Comparison of ENCODE assay signal across 12 mouse cellular contexts in genomic region chr10:62411431-62412410, GRCm38 (mm10). TPM values are rescaled to one million over a fixed set of nuclear protein-coding genes. Genes with fewer than 3 reads are reported as not detected.
DNase-seq lines count a peak whose midpoint lies in the region; ATAC-seq and TF ChIP-seq lines count a peak whose summit lies in the region.
"Had no signal": no experiment of that assay in that cellular context is flagged by ENCODE, and none has a peak within 500 bp of the region (broad histone marks: within the 10 kb centered on the region; RNA-seq: fewer than 3 reads in every experiment).

No protein-coding gene starts in this region.

- peak overlapping the region; percentile 10 for H3K4me2 ChIP-seq in CH12.LX (ENCODE audit: insufficient read depth, low read depth, poor library complexity, severe bottlenecking)
- H3K4me2 ChIP-seq: hindbrain, embryonic 15.5 days; liver, embryonic 13.5 days; neural tube, embryonic 13.5 days had no signal

- intact Hi-C loops in left cerebral cortex, postnatal 25 days (cut with DNase I), result loop anchor here (2.0 kb wide), 2 partner anchors 71 to 137 kb away; no protein-coding TSS in a partner anchor

- DNase-seq in left cerebral cortex, postnatal 25 days (ENCODE audit: low spot score in 2 of 2), result peak; percentile 23 to 76
- DNase-seq in left cerebral cortex, adult 8-10 months (ENCODE audit: low spot score in 2 of 2), result no peak
- DNase-seq in CH12.LX (ENCODE audit: extremely low read depth) (no peak), R1 (ENCODE audit: low read depth, low spot score) (peak; percentile 17)
- DNase-seq in adrenal gland, postnatal 4 days (ENCODE audit: low spot score in 2 of 2), result no peak

- no peak for ATAC-seq in megakaryocyte progenitor cell, adult 5-6 weeks (replicated peaks; ENCODE audit: poor library complexity)
- ATAC-seq in CD4-positive, CD25-positive, alpha-beta regulatory T cell, adult 4 months, result no peak

- H3K4me1 ChIP-seq in CH12.LX (ENCODE audit: control insufficient read depth in 1 of 2, insufficient read depth in 2 of 2), result peaks cover 0 to 5% of the 10 kb centered on the region in 2 experiments; a peak in 2 of 4 replicates
- H3K4me1 ChIP-seq in cortical plate, adult 2 months (ENCODE audit: control insufficient read depth, insufficient read depth, low read length), result no peaks in the 10 kb centered on the region
- H3K4me1 ChIP-seq: hindbrain, embryonic 15.5 days; neural tube, embryonic 13.5 days had no signal

- no peak overlapping the region for H3K4me3 ChIP-seq in CH12.LX (replicated peaks in 1 of 3; ENCODE audit: low read depth in 2 of 3, low read length in 2 of 3, poor library complexity in 1 of 3)
- peak overlapping the region; percentile 17 for H3K4me3 ChIP-seq in cortical plate, adult 2 months (ENCODE audit: insufficient read depth, low read length)
- H3K4me3 ChIP-seq: hindbrain, embryonic 15.5 days; liver, embryonic 13.5 days; neural tube, embryonic 13.5 days had no signal

- no peak for TF ChIP-seq EP300 in CH12.LX (IDR thresholded peaks at IDR 0.05; ENCODE audit: low read length)

- TF ChIP-seq CTCF in CH12.LX (conservative IDR thresholded peaks at IDR 0.05 in 1 of 2, IDR thresholded peaks at IDR 0.05 in 1 of 2; ENCODE audit: low read depth in 2 of 2, low read length in 2 of 2), result no peak
- TF ChIP-seq CTCF in cortical plate, adult 2 months (IDR thresholded peaks at IDR 0.05; ENCODE audit: extremely low read depth, insufficient read depth, low read length), result no peak

- no peaks in the 10 kb centered on the region for H3K36me3 ChIP-seq in CH12.LX (replicated peaks in 1 of 2; ENCODE audit: control insufficient read depth in 1 of 2, insufficient read depth in 1 of 2, low read length in 1 of 2)
- H3K36me3 ChIP-seq: hindbrain, embryonic 15.5 days; liver, embryonic 13.5 days; neural tube, embryonic 13.5 days had no signal

- in situ Hi-C loops in CH12.LX (cut with MboI; ENCODE audit: low pct_ligation_motif_present, low pct_unique_long_range_greater_than_20kb, low sequenced_read_pairs), result no loop called here

- TF ChIP-seq POLR2A in CH12.LX (IDR thresholded peaks at IDR 0.05; ENCODE audit: low read depth, low read length), result no peak
- peak; percentile 67 for TF ChIP-seq POLR2A in cortical plate, adult 2 months (IDR thresholded peaks at IDR 0.05; ENCODE audit: extremely low read depth, insufficient read depth, low read length)

- dilution Hi-C loops in CH12.LX (cut with MboI; ENCODE audit: extremely low pct_ligation_motif_present, extremely low pct_unique_long_range_greater_than_20kb, low sequenced_read_pairs), result no loop called here

- no peaks in the 10 kb centered on the region for H3K79me2 ChIP-seq in CH12.LX (replicated peaks; ENCODE audit: control insufficient read depth, extremely low read depth, insufficient read depth, poor library complexity, severe bottlenecking)

- H3K9ac ChIP-seq in CH12.LX (ENCODE audit: insufficient read depth, low read depth), result no peak overlapping the region
- H3K9ac ChIP-seq: hindbrain, embryonic 15.5 days; liver, embryonic 13.5 days; neural tube, embryonic 13.5 days had no signal

- H3K9me3 ChIP-seq in CH12.LX (replicated peaks; ENCODE audit: low read length), result no peaks in the 10 kb centered on the region
- H3K9me3 ChIP-seq: hindbrain, embryonic 15.5 days; liver, embryonic 13.5 days; neural tube, embryonic 13.5 days had no signal

- H3K27ac ChIP-seq in CH12.LX (ENCODE audit: insufficient read depth, low read depth), result no peak overlapping the region
- H3K27ac ChIP-seq in cortical plate, adult 2 months (ENCODE audit: insufficient read depth, low read length), result no peak overlapping the region; the same call in 1 of the 2 replicates
- H3K27ac ChIP-seq: hindbrain, embryonic 15.5 days; liver, embryonic 13.5 days; neural tube, embryonic 13.5 days had no signal

- H3K27me3 ChIP-seq in CH12.LX (replicated peaks), result peaks cover 77% of the 10 kb centered on the region
- H3K27me3 ChIP-seq: hindbrain, embryonic 15.5 days; neural tube, embryonic 13.5 days had no signal

- no peak for TF ChIP-seq RAD21 in CH12.LX (IDR thresholded peaks at IDR 0.05; ENCODE audit: low read depth, low read length)

TF ChIP-seq in CH12.LX, 34 proteins besides CTCF, POLR2A, EP300 and RAD21:
- no peak for TF ChIP-seq MXI1 (IDR thresholded peaks at IDR 0.05; ENCODE audit: low read depth, low read length)
- no peak for TF ChIP-seq ZC3H11A (IDR thresholded peaks at IDR 0.05; ENCODE audit: low read depth, low read length)
- TF ChIP-seq GABPA (IDR thresholded peaks at IDR 0.05; ENCODE audit: insufficient replicate concordance, low read depth, low read length), result no peak
- TF ChIP-seq MAFK (IDR thresholded peaks at IDR 0.05; ENCODE audit: insufficient replicate concordance, low read length), result no peak
- TF ChIP-seq CHD1 (IDR thresholded peaks at IDR 0.05; ENCODE audit: low read depth, low read length), result no peak
- TF ChIP-seq SMC3 (IDR thresholded peaks at IDR 0.05; ENCODE audit: low read depth, low read length), result no peak

RNA-seq across cellular contexts. Expression of gene Hkdc1, which starts 10.6 kb away (rescaled TPM):
- total RNA-seq in left cerebral cortex, postnatal 25 days (2021), result 10 to 100 TPM; 12.9 to 13.3 TPM
- 10 to 100 TPM in 1 of 4 experiments, 1 to 10 TPM in 3; 5.8 to 10.4 (median 7.2) TPM for total RNA-seq in left cerebral cortex, adult 8-10 months (2022)
- total RNA-seq in CH12.LX (2012; rRNA removed) (not detected in 2 replicates), CH12.LX (2014; rRNA removed) (not detected in 2 replicates)
- not detected in 2 replicates for polyA plus RNA-seq in CH12.LX (2012; ENCODE audit: insufficient read length, low read depth)
- polyA plus RNA-seq in cortical plate, adult 2 months (2012; rRNA removed), result 18.5 and 18.6 TPM in 2 replicates
- not detected in 2 replicates for total RNA-seq in megakaryocyte progenitor cell, adult 5-6 weeks (2015)
- not detected in 2 replicates for total RNA-seq in megakaryocyte progenitor cell, adult 5-6 weeks (2017)
- 1 to 10 TPM in 1 of 2 experiments, not detected in 1; 1.4 TPM for total RNA-seq in adrenal gland, postnatal 4 days (2021)
- polyA plus RNA-seq in CD4-positive, CD25-positive, alpha-beta regulatory T cell, adult 4 months (2017; shearing (Covaris generic)), result not detected
- total RNA-seq: adrenal gland, adult 2 months had no signal
- polyA plus RNA-seq: adrenal gland, adult 2 months had no signal

RNA-seq across cellular contexts. Expression of gene Hk1, which starts 32.0 kb away (rescaled TPM):
- 100 to 1,000 TPM; 305 to 321 TPM for total RNA-seq in left cerebral cortex, postnatal 25 days (2021)
- 100 to 1,000 TPM; 308 to 326 (median 318) TPM for total RNA-seq in left cerebral cortex, adult 8-10 months (2022)
- total RNA-seq in CH12.LX (2012; rRNA removed) (14.7 and 23.4 TPM in 2 replicates), CH12.LX (2014; rRNA removed) (9.3 and 9.9 TPM in 2 replicates)
- polyA plus RNA-seq in CH12.LX (2012; ENCODE audit: insufficient read length, low read depth), result 30.1 and 31.8 TPM in 2 replicates
- polyA plus RNA-seq in cortical plate, adult 2 months (2012; rRNA removed), result 223 and 232 TPM in 2 replicates
- 30.9 and 37.2 TPM in 2 replicates for total RNA-seq in megakaryocyte progenitor cell, adult 5-6 weeks (2015)
- 86.2 and 116 TPM in 2 replicates for total RNA-seq in megakaryocyte progenitor cell, adult 5-6 weeks (2017)
- total RNA-seq in adrenal gland, postnatal 4 days (2021), result 10 to 100 TPM; 36.0 to 49.8 TPM
- polyA plus RNA-seq in CD4-positive, CD25-positive, alpha-beta regulatory T cell, adult 4 months (2017; shearing (Covaris generic)), result 100 to 1,000 TPM in 1 of 2 experiments, 10 to 100 TPM in 1; 69.6 to 103 TPM

RNA-seq across cellular contexts. Expression of gene 4930507D05Rik, which starts 37.6 kb away (rescaled TPM):
- 1 to 10 TPM; 1.3 to 1.8 TPM for total RNA-seq in left cerebral cortex, postnatal 25 days (2021)
- 1 to 10 TPM in 2 of 4 experiments, under 1 TPM in 2; 0.81 to 1.8 (median 1.0) TPM for total RNA-seq in left cerebral cortex, adult 8-10 months (2022)
- total RNA-seq in CH12.LX (2012; rRNA removed) (0.68 and 0.97 TPM in 2 replicates), CH12.LX (2014; rRNA removed) (0.32 and 0.39 TPM in 2 replicates)
- polyA plus RNA-seq in CH12.LX (2012; ENCODE audit: insufficient read length, low read depth), result 0.14 and 0.27 TPM in 2 replicates
- polyA plus RNA-seq in cortical plate, adult 2 months (2012; rRNA removed), result 1.2 and 1.3 TPM in 2 replicates
- total RNA-seq in megakaryocyte progenitor cell, adult 5-6 weeks (2015), result 1.6 and 2.0 TPM in 2 replicates
- 1.1 and 2.0 TPM in 2 replicates for total RNA-seq in megakaryocyte progenitor cell, adult 5-6 weeks (2017)
- under 1 TPM; 0.48 to 0.78 TPM for total RNA-seq in adrenal gland, postnatal 4 days (2021)
- not detected for polyA plus RNA-seq in CD4-positive, CD25-positive, alpha-beta regulatory T cell, adult 4 months (2017; shearing (Covaris generic))
- polyA plus RNA-seq: adrenal gland, adult 2 months had no signal

RNA-seq across cellular contexts. Expression of gene Supv3l1, which starts 37.8 kb away (rescaled TPM):
- total RNA-seq in left cerebral cortex, postnatal 25 days (2021), result 10 to 100 TPM; 22.0 to 22.6 TPM
- total RNA-seq in left cerebral cortex, adult 8-10 months (2022), result 10 to 100 TPM; 23.0 to 33.5 (median 27.6) TPM
- 41.5 and 45.7 TPM in 2 replicates for total RNA-seq in CH12.LX (2012; rRNA removed)
- total RNA-seq in CH12.LX (2014; rRNA removed), result 69.3 and 69.5 TPM in 2 replicates
- polyA plus RNA-seq in CH12.LX (2012; ENCODE audit: insufficient read length, low read depth), result 62.0 and 62.7 TPM in 2 replicates
- 30.2 and 32.2 TPM in 2 replicates for polyA plus RNA-seq in cortical plate, adult 2 months (2012; rRNA removed)
- 38.1 and 47.5 TPM in 2 replicates for total RNA-seq in megakaryocyte progenitor cell, adult 5-6 weeks (2015)
- 41.8 and 46.6 TPM in 2 replicates for total RNA-seq in megakaryocyte progenitor cell, adult 5-6 weeks (2017)
- total RNA-seq in adrenal gland, postnatal 4 days (2021), result 10 to 100 TPM; 31.5 to 36.5 TPM
- polyA plus RNA-seq in CD4-positive, CD25-positive, alpha-beta regulatory T cell, adult 4 months (2017; shearing (Covaris generic)), result 10 to 100 TPM in 1 of 2 experiments, 1 to 10 TPM in 1; 8.4 to 11.7 TPM

Comparison
In these comparisons a context has a peak if more than half of its experiments do, and no peak if none do; other contexts are left out.
1. DNase-seq: peak in left cerebral cortex, postnatal 25 days (2 of 2) and R1 (single experiment); none in left cerebral cortex, adult 8-10 months (0 of 2), CH12.LX (single experiment) and adrenal gland, postnatal 4 days (0 of 2).